Mouse (Mus musculus) hindbrain, embryonic 12.5 days (tissue): ENCODE data around the gene Gm45623. TPM values are rescaled to one million over a fixed set of nuclear protein-coding genes. Genes with fewer than 3 reads are reported as not detected.

Experiments
- ATAC-seq: fragments of 200-750 bp; cut with Nextera tagmentation; 2 replicates; pipeline ENCODE4 v1.8.0; 2017; ENCODE audit warnings: moderate TSS enrichment; ENCODE audit not compliant: low FRiP score
- H3K27ac ChIP-seq: fragments of 300-500 bp; sonication (generic); 2 replicates; pipeline ENCODE4 v1.5.1; 2016; ENCODE audit warnings: mild to moderate bottlenecking
- H3K27me3 ChIP-seq: fragments of 300-500 bp; sonication (generic); 2 replicates; pipeline ENCODE4 v1.6.1; 2016; ENCODE audit warnings: mild to moderate bottlenecking
- H3K36me3 ChIP-seq: fragments of 300-500 bp; sonication (generic); 2 replicates; pipeline ENCODE4 v1.6.1; 2016; ENCODE audit warnings: mild to moderate bottlenecking
- H3K4me1 ChIP-seq: fragments of 300-500 bp; sonication (generic); 2 replicates; pipeline ENCODE4 v1.6.1; 2016
- H3K4me2 ChIP-seq: fragments of 300-500 bp; sonication (generic); replicated peaks from 2 replicates; pipeline ENCODE4 v1.6.1; 2016; ENCODE audit warnings: mild to moderate bottlenecking
- H3K4me3 ChIP-seq: fragments of 300-500 bp; sonication (generic); 2 replicates; pipeline ENCODE4 v1.5.1; 2016; ENCODE audit warnings: mild to moderate bottlenecking
- H3K9ac ChIP-seq: fragments of 300-500 bp; sonication (generic); 2 replicates; pipeline ENCODE4 v1.6.1; 2016; ENCODE audit warnings: mild to moderate bottlenecking, moderate library complexity
- H3K9me3 ChIP-seq: fragments of 300-500 bp; sonication (generic); replicated peaks from 2 replicates; pipeline ENCODE4 v1.6.1; 2016; ENCODE audit warnings: mild to moderate bottlenecking
- WGBS: fragments of 180-500 bp; shearing (Covaris S2); methylation state at CpG from one replicate; pipeline ENCODE4 v1.1.7; 2016; 5-methylcytosine and 5-hydroxymethylcytosine counted together
- polyA plus RNA-seq: library from polyadenylated mRNA; unstranded; fragments of >200 nt; fragmentation: Nextera tagmentation; extraction: Ambion mirVana; gene quantifications from 2 replicates; pipeline ENCODE4 v1.2.1, GENCODE M21; 2016

The Gm45623 gene
- polyA plus RNA-seq, 1 experiment from 2014 or later: not detected

GRCm38 (mm10) chr13:56770786-56771185, 17.2 kb upstream of the Gm45623 start:
- no peak for ATAC-seq
- Histone ChIP-seq H3K27me3 (no peaks in the 10 kb centered on the region; the same call in 1 of the 2 replicates), H3K4me2 (no peak overlapping the region), H3K36me3 (no peaks in the 10 kb centered on the region), H3K27ac (peak overlapping the region; percentile 60; the same call in 1 of the 2 replicates), H3K9me3 (no peaks in the 10 kb centered on the region), H3K9ac (no peak overlapping the region), H3K4me3 (no peak overlapping the region), H3K4me1 (peaks cover 46% of the 10 kb centered on the region)
- 66% methylated on average over 5 of the region's 5 CpGs for WGBS

- ATAC-seq: peak; percentile 67
- no peak overlapping the region for H3K4me2 ChIP-seq
- H3K27ac ChIP-seq: peak overlapping the region; percentile 60; the same call in 1 of the 2 replicates
- no peaks in the 10 kb centered on the region; the same call in 1 of the 2 replicates for H3K27me3 ChIP-seq
- no peaks in the 10 kb centered on the region for H3K36me3 ChIP-seq
- H3K9me3 ChIP-seq: no peaks in the 10 kb centered on the region
- no peak overlapping the region for H3K4me3 ChIP-seq
- H3K9ac ChIP-seq: no peak overlapping the region
- H3K4me1 ChIP-seq: peaks cover 49% of the 10 kb centered on the region
- WGBS: 73% methylated on average over 1 of the region's 1 CpGs
Observed at GRCm38 (mm10) chr13:56770136-56770578, 16.5 kb upstream of the Gm45623 start.

DNA sequence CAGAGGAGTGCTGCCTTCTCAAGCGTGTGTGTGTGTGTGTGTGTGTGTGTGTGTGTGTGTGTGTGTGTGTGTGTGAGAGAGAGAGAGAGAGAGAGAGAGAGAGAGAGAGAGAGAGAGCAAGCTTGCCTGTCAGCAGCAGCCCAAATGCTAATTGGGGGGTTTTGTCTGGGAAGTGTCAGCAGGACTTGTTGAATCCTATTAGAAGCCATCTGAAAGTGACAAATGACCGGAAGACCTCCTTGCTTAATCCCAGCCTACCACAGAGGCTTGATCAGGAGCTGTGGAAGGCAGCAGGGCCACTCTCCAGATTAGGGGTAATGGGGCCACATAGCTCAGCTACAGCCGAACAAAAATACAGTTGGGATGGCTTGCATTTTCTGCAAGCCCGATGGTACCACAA, 15.8 kb upstream of the Gm45623 start:
- Histone ChIP-seq H3K27me3 (no peaks in the 10 kb centered on the region; the same call in 1 of the 2 replicates), H3K27ac (0 out of 2 replicates have a peak overlapping the region, but pooled peaks have one; percentile 60), H3K9ac (no peak overlapping the region), H3K36me3 (no peaks in the 10 kb centered on the region), H3K9me3 (no peaks in the 10 kb centered on the region), H3K4me2 (no peak overlapping the region), H3K4me1 (peaks cover 42% of the 10 kb centered on the region), H3K4me3 (no peak overlapping the region)
- 27% methylated on average over 4 of the region's 4 CpGs for WGBS
- no peak for ATAC-seq

DNA sequence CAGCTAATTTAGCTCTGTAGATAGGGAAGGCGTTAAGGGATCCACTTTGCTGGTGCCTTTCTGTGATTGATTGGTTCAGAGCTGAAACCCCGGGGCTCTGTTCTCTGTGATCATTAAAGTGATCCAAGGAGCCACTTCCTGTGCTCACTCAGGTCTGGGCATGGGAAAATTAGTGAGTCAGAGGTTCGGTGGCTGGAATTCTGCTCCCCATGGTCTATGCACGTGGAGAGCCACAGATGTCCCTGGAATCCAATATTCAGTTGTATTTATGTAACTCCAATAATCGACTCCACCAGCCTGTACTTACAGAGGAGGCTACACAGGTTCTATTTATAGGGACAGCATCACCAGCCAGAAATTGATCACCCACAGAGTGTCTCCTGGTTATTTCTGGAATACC, 12.6 kb upstream of the Gm45623 start:
- no peak overlapping the region for H3K4me2 ChIP-seq
- WGBS: 43% methylated on average over 5 of the region's 5 CpGs
- no peak overlapping the region for H3K9ac ChIP-seq
- H3K27me3 ChIP-seq: peaks cover 7% of the 10 kb centered on the region
- H3K4me1 ChIP-seq: peaks cover 46% of the 10 kb centered on the region
- no peaks in the 10 kb centered on the region for H3K36me3 ChIP-seq
- H3K4me3 ChIP-seq: no peak overlapping the region
- no peak overlapping the region for H3K27ac ChIP-seq
- no peaks in the 10 kb centered on the region for H3K9me3 ChIP-seq
- no peak for ATAC-seq

DNA sequence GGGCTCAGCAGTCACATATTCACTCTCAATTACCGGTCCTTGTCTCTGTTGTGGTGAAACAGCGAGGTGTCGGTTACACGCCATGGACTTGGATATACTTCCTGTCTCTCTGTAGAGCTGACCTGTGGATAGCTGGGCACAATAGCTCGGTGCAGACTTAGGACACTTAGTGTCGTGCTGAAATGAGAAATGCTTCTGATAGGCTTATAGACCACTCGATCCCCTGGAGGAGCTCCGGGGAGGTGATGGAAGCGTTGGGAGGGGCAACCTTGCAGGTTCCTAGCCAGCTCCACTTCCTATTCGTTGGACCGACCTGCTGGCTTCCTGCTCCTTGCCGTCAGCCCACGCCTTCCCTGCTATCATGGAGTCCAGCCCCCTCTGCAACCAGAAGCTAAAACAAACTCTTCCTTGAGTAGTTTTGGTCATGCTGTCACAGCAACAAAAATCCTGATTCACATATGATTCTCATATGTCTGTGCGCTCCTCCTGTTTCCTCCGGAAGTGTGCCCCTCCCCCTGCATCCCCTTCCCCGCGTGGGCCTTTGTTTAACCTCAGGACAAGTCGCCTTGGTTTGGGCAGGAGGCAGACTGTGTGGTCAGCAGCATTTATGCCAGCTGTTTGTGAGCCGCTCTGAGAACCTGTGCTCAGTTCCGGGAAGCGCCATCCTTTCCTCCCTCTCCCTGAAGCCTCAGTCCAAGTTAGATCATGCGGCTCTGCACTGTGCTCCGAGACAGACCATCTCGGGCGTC, 11.8 kb upstream of the Gm45623 start:
- Histone ChIP-seq H3K27me3 (peaks cover 7% of the 10 kb centered on the region), H3K9me3 (no peaks in the 10 kb centered on the region), H3K27ac (no peak overlapping the region), H3K4me2 (peak overlapping the region; percentile 19), H3K4me3 (no peak overlapping the region), H3K9ac (no peak overlapping the region), H3K36me3 (no peaks in the 10 kb centered on the region), H3K4me1 (peaks cover 46% of the 10 kb centered on the region)
- no peak for ATAC-seq
- 54% methylated on average over 25 of the region's 25 CpGs for WGBS

GRCm38 (mm10) chr13:56762446-56763229, 9.0 kb upstream of the Gm45623 start:
- ATAC-seq: no peak
- 47% methylated on average over 13 of the region's 13 CpGs for WGBS
- no peaks in the 10 kb centered on the region for H3K9me3 ChIP-seq
- no peak overlapping the region for H3K4me2 ChIP-seq
- H3K36me3 ChIP-seq: no peaks in the 10 kb centered on the region
- peaks cover 10% of the 10 kb centered on the region for H3K27me3 ChIP-seq
- H3K4me3 ChIP-seq: no peak overlapping the region
- H3K9ac ChIP-seq: no peak overlapping the region
- H3K4me1 ChIP-seq: peaks cover 27% of the 10 kb centered on the region
- H3K27ac ChIP-seq: 0 out of 2 replicates have a peak overlapping the region, but pooled peaks have one; percentile 12

GRCm38 (mm10) chr13:56758492-56758891, 4.9 kb upstream of the Gm45623 start:
- peaks cover 44% of the 10 kb centered on the region for H3K27me3 ChIP-seq
- H3K9me3 ChIP-seq: no peaks in the 10 kb centered on the region
- no peak overlapping the region for H3K9ac ChIP-seq
- H3K27ac ChIP-seq: no peak overlapping the region
- no peak overlapping the region for H3K4me2 ChIP-seq
- peaks cover 20% of the 10 kb centered on the region for H3K4me1 ChIP-seq
- H3K36me3 ChIP-seq: no peaks in the 10 kb centered on the region
- H3K4me3 ChIP-seq: no peak overlapping the region
- no peak for ATAC-seq
- 33% methylated on average over 6 of the region's 6 CpGs for WGBS

GRCm38 (mm10) chr13:56757201-56757600, 3.6 kb upstream of the Gm45623 start:
- H3K9me3 ChIP-seq: no peaks in the 10 kb centered on the region
- no peak for ATAC-seq
- H3K4me1 ChIP-seq: peaks cover 20% of the 10 kb centered on the region
- no peak overlapping the region for H3K4me2 ChIP-seq
- no peak overlapping the region for H3K27ac ChIP-seq
- H3K27me3 ChIP-seq: peaks cover 51% of the 10 kb centered on the region
- no peaks in the 10 kb centered on the region for H3K36me3 ChIP-seq
- H3K9ac ChIP-seq: no peak overlapping the region
- 56% methylated on average over 12 of the region's 12 CpGs for WGBS
- no peak overlapping the region for H3K4me3 ChIP-seq

GRCm38 (mm10) chr13:56755871-56756270, 2.2 kb upstream of the Gm45623 start:
- no peak overlapping the region for H3K9ac ChIP-seq
- ATAC-seq: no peak
- 67% methylated on average over 6 of the region's 6 CpGs for WGBS

GRCm38 (mm10) chr13:56752474-56753191, 994 bp downstream of the Gm45623 start:
- Histone ChIP-seq H3K27me3 (peaks cover 66% of the 10 kb centered on the region), H3K9me3 (no peaks in the 10 kb centered on the region), H3K4me1 (peaks cover 23% of the 10 kb centered on the region), H3K9ac (peak overlapping the region; percentile 32), H3K4me3 (peak overlapping the region; percentile 44), H3K4me2 (peak overlapping the region; percentile 91), H3K27ac (no peak overlapping the region), H3K36me3 (no peaks in the 10 kb centered on the region)
- WGBS: under 1% methylated on average over 41 of the region's 41 CpGs
- ATAC-seq: 0 out of 2 replicates have a peak, but pooled peaks have one; percentile 29

More at GRCm38 (mm10) chr13:56755871-56756270, 2.2 kb upstream of the Gm45623 start:
- Histone ChIP-seq H3K9me3 (no peaks in the 10 kb centered on the region), H3K4me3 (no peak overlapping the region), H3K36me3 (no peaks in the 10 kb centered on the region), H3K4me2 (no peak overlapping the region), H3K4me1 (peaks cover 23% of the 10 kb centered on the region), H3K27ac (no peak overlapping the region), H3K27me3 (peaks cover 63% of the 10 kb centered on the region)

DNA sequence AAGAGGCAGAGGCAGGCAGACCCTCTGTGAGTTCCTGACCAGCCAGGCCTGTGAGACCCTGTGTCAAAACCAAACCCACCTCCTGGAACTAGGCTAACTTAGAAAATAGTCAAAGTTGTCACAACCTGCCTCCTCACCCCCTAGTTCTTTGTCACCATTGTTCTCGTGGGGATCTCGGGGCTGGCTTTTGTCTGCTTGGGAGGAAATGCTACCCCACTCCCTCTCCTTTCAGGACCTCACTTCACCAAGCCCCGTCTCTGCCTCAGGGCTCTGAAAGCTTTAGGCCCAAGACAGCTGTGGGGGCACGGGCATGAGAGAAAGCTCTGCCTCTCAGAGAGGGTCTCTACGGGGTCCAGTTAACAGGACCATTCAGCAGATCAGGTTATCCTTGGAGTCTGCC, 1.9 kb downstream of the Gm45623 start:
- H3K27ac ChIP-seq: no peak overlapping the region

DNA sequence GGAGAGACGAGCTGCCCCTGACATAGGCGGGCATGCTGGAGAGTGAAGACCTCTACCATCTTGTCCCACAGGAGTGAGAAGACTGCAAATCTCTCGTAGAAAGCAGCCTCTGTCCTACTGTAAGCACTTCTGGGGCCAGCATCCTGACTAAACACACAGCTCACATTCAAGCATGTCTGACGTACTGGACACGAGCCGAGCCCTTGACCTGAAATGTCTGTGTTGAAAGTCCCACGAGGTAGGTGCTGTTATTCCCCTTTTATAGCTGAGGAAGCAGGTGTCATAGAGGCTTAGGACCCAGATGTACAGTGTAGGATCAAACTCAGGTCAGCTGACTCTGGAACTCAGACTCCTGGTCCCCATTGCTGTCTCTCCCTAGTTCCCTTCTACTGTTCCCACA, 4.2 kb downstream of the Gm45623 start:
- no peak for ATAC-seq
- Histone ChIP-seq H3K9ac (no peak overlapping the region), H3K4me2 (no peak overlapping the region), H3K27me3 (peaks cover 40% of the 10 kb centered on the region), H3K4me1 (peaks cover 21% of the 10 kb centered on the region), H3K27ac (no peak overlapping the region), H3K4me3 (no peak overlapping the region), H3K9me3 (no peaks in the 10 kb centered on the region), H3K36me3 (no peaks in the 10 kb centered on the region)
- WGBS: 89% methylated on average over 7 of the region's 7 CpGs

More for the DNA sequence above, 1.9 kb downstream of the Gm45623 start:
- Histone ChIP-seq H3K9me3 (no peaks in the 10 kb centered on the region), H3K9ac (no peak overlapping the region), H3K4me3 (no peak overlapping the region), H3K27me3 (peaks cover 63% of the 10 kb centered on the region), H3K4me2 (peak overlapping the region; percentile 91; the same call in 1 of the 2 replicates), H3K4me1 (peaks cover 21% of the 10 kb centered on the region), H3K36me3 (no peaks in the 10 kb centered on the region)
- WGBS: 18% methylated on average over 5 of the region's 5 CpGs
- ATAC-seq: no peak
